Mouse (Mus musculus): ENCODE measurements around the gene Kcnj12.

- TF ChIP-seq CTCF (IDR thresholded peaks at IDR 0.05; ENCODE audit: borderline replicate concordance, extremely low read depth, insufficient read depth, insufficient read length): no peak
- TF ChIP-seq POLR2A (IDR thresholded peaks at IDR 0.05; ENCODE audit: borderline replicate concordance, extremely low read depth, insufficient read depth, insufficient read length, poor library complexity, severe bottlenecking): no peak
Measured at GRCm38 (mm10) chr11:61056871-61057270, 34.5 kb downstream of the Kcnj12 start.

Measured in brain, embryonic 14.5 days (tissue).